Mouse (Mus musculus) erythroblast, adult 5-6 weeks (primary cell): ENCODE results near the gene Rai14. TPM values are rescaled to one million over a fixed set of nuclear protein-coding genes. Genes with fewer than 3 reads are reported as not detected.

Source experiments
- ATAC-seq: replicated peaks from 2 replicates; pipeline ENCODE4 v1.8.0; 2016; ENCODE audit warnings: moderate number of reproducible peaks, mild to moderate bottlenecking, moderate TSS enrichment, inconsistent platforms; ENCODE audit not compliant: poor library complexity, low FRiP score, severe bottlenecking
- total RNA-seq, 2 experiments: library from RNA; stranded (forward) in 1 of 2; stranded (reverse) in 1 of 2; fragments of 150-400 nt in 1 of 2; fragments of 200-764, 138-1000 nt in 1 of 2; gene quantifications; 2 replicates each; pipeline versions ENCODE4 v1.2.3 to v1.2.4; 2015 to 2017; ENCODE audit warnings: low replicate concordance in 2 of 2

Gene Rai14
- total RNA-seq, 2 experiments from 2014 or later = 0.19 to 0.94 TPM

DNA sequence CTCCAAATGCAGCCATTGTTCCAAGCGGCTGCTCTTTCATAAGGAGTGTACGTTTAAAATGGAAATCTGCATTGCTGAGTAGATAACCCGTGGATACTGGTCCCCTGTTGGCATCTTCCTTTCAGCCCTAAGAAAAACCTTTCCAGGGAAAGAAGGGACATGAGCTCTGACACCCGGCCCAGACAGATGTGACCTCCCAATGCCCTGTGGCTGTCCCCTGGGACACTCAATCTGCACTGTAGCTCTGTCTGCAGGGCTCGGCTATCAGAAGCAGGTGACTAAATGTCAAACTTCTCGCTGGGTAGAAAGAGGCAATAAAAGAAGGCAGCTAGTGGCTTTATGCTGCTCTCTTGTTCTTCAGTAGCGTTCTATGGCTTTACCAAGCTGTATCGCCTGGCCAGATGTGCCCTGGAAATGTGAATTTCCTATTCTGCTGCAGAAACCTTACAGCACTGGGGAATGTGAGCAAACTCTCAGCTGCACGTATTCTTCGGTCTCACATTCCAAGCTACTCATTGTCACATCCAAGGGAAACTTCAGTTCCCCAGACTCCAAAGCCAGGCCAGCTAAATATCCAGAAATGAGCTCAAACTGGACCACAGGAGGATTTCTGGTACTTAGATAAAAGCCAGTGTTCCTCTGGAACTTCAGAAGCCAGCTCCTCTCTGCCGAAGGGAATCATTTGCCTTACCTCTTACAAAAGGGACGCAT lies 8.4 kb upstream of the Rai14 start:
- no peak for ATAC-seq

DNA sequence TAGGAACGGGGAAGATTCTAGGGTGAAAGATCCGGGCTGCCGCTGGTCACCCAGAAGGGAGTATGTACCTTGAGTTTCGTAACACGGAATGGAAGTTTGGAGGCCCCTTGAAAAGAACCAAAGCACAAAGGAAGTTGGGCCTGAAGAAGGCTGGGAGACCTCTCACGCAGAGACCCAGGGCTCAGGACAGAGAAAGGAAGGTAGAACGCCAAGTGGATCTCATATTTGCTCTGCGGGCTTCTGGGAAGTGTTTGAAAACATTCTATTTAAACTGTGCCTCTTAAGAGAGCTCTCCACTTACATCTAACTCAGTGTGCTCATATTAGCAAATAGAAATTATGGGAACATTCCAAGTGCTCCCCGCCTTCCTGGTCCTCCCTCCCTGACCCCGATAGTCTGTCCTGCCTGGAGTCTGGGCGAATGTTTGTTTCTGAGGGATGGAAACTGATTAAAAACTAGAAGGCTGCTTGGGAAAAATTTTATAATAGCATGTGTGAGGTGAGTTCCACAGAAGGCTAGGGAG lies 6.9 kb upstream of the Rai14 start:
- no peak for ATAC-seq

DNA sequence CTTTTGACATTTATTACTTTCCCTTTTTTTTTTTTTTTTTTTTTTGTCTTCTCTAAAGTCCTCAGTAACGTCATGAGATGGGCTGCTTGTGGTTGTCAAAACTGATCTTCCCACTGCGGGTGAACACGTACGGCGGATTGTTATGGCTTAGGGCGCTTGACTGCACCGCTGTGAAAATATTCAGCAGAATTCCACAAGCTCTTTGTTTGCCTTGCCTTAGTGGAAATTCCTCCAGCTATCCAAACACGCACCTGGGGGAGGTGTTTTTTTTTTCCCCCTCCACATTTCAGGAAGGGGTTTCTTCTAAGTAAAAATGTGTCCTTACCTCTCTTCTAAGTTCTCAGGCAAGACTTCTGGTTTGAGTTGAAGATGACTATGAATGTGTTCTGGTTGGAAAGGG lies 6.2 kb upstream of the Rai14 start:
- ATAC-seq = no peak

DNA sequence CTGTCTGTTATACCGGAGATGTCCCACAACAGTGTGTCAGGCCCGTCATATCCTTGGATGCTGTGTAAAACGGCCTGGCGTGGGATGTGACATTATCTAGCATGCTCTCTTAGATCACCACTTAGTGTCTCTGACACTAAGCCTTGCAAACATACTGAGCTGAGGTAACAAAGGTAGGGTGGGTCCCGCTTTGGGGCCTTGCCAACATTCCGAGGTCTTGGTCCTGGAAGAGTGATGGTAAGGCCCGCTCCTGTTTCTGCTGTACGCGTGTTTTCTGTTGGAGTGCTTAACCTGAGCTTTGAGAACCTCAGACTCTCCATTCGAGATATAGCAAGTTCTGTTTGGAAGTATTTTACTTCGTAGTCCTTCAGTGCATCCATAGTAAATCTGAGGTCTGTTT lies 5.8 kb upstream of the Rai14 start:
- ATAC-seq = no peak

DNA sequence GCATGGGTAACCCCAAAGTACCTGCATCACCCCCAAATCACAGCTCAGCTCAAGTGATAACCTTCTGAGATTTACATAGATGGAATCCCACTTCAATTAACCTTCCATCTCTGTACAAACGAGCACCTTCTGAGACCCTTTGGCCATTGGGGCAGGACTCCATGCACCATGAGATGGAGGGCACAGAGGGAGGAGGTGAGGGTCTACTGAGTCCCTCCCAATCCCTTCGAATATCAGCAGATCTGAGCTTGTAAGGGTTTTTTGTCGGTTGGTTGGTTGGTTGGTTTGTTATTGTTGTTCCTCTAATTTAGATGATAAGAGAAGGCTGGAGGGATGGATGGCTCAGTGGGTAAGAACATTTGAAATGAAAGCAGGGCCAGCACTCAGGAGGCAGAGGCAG lies 5.1 kb upstream of the Rai14 start:
- no peak for ATAC-seq

DNA sequence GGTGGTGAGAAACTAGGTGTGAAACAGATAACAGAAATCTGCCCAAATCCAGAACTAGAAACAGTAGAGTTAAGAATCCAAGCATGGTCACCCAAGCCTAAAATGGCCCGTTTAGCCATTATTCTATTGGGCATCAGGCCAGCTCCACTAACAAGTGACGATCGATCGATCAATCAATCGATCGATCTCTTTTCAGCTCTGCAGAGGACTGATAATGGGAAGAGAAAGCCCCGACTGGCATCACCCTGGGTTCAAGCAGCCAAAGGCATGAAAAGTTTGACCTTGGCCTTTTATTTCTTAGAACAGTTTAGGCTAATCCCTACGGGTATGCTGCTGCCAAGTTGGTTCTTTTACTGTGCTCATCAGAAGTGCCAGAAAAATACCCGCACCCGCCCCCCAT lies 4.3 kb upstream of the Rai14 start:
- ATAC-seq = no peak

DNA sequence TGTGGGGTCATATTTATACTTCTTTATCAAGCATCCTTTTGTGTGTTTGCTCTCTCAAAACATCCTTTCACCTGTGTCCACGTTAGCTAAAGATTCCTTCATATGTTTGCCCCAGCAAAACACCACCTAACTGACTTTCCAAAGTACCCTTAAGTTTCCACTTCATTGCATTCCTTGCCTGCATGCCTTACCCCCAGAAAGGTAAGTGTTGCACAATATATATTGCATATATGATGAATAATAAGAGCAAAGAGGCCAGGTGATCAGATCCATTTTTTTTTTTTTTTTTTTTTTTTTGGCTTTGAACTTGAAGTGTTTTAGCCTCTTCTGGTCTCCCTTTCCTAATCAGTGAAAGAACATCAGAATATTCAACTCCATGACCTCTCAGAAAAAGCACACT lies 2.9 kb upstream of the Rai14 start:
- ATAC-seq = no peak

DNA sequence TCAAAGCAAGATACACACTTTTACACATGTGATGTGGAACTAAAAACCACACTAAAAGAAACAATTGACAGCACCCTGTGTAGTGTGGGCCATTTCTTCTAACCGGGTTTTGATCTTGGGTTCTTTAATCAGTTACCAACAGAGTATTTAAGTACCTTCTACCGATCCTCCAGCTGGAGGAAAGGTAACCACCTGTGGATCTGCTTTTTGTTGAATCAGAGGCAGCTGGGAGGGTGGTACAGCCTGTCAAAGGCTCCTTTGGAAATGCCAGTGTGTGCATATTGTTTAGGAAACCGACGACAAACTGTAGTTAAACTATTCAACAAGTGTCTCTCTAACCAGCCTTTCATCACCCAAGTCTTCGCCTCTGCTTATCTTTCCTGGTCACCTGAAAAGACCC lies 1.5 kb upstream of the Rai14 start:
- no peak for ATAC-seq

DNA sequence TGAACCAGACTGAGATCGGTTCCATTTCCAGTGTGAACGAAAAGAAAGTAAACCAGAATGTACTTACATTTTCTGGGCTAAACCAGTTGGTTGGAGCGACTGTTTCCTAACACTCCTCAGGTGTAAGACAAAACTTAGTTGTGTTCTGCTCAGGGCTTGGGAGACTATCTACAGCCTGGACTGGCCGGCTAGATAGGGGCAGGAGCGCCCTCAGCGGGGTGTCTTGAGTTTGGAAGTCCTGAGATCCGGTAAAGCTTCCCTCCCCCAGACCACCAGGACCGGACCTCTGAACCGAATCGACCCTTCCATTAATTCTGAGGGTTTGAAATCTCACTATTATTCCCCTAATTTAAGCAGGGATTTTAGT lies 698 bp upstream of the Rai14 start:
- ATAC-seq = no peak

DNA sequence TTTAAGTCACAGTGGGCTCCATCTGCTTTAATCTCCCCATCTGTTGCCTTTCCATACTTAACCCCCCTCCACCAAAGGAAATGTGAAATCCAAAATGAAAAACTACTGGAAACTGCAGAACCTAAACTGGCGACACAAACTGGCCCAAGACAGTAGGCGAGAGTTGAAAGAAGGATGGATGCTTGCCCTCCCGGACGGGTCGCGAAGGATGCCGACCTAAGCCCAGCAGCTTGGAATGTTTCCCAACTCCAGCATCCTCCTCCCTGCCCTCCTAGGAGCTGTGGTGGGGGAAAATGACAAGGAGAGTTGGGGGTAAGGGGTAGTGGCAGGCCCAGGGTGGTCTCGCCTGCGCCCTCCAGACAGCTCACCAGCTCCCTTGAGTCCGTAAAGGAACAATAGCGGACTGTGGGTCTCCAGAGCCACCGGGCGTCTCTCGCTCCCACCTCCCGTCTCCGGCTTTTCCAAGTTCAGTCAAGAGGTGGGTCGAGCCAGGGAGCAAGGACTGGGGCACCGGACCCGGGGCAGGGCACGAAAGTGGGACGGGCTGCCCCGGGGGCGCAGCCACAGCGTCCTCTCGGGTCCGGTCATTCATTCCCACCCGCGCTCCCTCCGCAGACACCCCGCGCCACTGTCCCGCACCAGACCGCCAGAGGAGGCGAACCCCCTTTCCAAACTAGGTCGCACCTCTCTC lies 653 bp downstream of the Rai14 start:
- no peak for ATAC-seq

DNA sequence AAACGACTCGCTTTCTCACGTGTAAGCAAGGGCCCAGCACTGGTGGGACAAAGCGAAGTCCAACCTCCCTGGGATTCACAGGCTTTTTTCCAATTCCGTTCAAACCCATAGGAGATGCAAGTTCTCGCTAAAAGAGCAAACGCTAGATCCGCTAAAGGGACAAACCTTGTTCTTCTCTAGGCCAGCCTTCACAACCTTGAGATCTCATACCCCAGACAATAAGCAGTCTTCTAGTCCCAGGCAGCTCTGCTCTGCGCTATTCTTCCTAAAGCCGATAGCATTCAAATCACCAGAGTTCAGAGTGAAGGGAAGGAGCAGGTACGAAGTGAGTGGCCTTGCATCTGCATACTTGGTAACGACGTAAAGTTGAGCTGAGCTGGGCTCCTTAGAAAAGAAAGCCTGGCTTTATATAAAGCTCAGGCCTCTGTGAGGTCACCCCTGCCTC lies 1.2 kb downstream of the Rai14 start:
- no peak for ATAC-seq

DNA sequence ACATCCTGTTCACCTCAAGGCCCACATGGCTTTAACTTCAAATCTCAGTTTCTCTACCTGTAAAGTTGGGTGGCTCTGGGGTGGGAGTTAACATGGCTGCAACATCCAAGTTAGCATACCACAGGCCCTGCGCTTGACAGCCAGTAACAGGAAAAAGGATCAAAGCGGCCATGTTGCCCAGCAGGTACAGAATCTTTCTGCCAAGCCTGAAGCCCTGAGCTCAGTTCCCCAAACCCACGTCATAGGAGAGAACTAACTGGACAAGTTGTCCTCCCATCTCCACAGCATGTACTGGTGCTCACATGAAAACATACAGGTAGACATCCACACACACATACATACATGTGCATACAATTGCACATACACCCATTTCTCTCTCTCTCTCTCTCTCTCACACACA lies 2.1 kb downstream of the Rai14 start:
- no peak for ATAC-seq

DNA sequence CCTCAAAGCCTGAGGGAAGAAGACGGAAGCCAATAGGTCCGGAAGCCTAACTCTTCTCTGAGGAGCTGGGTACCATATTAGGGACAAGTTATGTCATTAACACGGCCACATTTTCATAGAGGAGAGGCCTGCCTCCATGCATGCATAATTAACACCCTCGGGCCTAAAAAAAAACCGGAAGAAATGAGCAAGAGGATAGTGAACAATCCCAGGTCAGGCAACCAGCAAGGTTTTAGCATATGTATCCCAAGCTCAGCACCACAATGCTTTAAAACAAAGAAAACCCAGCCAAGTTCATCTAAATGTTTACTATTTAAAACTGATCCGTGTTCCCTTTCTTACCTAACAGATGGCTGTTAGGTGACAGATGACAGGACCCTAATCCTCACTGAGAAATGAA lies 3.2 kb downstream of the Rai14 start:
- no peak for ATAC-seq

DNA sequence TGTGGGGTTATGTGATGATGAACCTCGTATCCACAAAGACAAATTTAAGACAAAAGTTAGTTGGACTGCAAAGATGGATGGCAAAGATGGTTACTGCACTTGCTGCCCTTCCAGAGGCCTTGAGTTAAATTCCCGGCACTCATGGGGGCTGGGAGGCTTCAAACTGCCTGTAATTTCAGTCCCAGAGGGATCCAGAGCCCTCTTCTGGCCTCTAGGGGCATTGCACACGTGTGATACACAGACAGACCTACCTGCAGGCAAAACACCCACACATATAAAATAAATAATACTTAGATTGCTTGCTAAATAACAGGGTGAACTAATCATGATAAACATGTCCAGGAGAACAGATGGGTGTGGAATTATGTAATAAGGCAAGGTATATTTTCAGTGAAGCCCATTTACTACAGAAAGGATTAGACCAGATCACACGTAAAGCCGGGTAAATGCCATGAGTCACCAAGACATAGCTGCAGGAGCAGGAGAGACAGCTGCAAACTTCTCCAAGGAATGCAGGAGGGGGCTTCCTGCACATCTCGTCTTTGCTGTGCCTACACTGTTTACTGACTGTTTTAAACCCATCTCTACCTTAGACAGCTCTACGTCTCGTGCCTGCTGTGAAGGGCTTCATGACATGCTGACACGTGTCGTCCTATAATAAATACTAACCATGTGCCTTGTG lies 5.7 kb downstream of the Rai14 start:
- ATAC-seq = no peak

DNA sequence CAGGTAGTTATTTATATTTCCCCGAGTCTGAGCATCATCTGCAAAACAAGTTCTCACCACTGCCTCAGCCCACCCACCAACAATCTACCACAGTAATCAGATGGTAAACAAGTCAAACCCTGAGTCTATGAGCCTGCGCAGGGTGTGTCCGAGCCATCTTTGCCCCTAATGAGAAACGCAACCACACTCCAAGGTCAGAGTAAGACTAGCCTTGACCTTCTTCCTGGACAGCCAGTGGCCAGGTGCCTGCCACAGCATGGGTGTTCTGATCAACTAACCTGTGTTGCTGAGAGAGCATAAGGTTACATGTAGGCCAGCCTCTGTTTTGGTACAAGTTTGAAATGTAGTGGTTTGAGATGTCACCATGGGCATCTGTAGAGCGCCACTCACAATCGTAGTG lies 7.3 kb downstream of the Rai14 start:
- ATAC-seq = no peak

DNA sequence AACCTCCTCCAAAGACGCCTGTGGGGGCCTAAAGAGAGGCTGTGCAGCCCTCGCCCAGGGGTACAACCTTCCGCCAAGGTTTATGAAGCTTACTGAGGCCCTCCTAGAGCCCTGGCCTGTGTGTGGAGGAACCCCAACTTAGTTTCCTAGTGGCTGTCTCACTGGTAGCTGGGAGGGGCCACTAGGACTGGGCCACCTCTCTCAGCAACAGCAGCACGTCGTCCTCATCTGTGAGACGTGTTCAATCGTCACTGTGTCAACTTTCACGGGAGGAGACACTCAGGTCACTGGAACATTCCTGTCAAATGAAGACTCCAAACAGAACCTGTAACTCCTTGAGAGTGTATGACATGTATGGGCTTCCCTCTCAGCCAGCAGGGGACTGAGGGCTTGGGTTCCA lies 8.0 kb downstream of the Rai14 start:
- ATAC-seq = no peak

DNA sequence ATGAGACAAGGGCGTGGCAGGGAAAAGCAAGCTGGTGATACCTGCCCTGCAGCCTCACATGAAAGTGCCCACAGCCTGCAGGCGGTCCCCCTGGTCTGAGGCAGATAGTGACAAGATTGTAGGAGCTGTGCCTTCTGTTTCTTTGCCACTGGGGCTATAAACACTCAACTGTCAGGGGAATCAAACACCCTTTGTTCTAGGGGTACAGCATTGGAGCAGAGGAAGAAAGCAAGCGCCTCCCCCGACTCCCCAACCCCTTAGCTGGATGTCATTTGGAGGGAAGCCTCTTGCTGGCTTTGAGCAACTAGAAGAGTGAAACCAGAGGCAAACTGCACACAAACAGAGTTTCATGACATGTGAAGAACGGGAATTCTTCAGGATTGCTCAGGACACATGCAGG lies 8.7 kb downstream of the Rai14 start:
- ATAC-seq = no peak

DNA sequence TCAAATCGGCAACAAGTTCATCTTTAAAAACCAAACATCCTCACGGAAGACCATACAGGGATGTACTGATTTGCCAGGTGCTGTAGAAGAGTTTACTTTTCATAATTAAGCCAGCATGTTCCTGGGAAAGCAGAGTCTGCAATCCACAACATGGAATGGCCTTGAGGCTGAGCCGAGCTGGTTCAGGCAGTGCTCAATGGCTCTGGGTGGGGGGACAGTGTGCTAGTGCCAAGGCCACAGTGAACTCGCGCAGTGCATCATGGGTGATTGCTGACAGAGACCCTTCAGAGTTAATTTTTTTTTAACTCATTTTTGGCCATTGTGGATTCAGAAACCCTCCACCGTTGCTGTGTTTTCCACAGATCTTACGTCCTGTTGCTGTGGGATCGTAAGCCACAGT lies 10.1 kb downstream of the Rai14 start:
- no peak for ATAC-seq

DNA sequence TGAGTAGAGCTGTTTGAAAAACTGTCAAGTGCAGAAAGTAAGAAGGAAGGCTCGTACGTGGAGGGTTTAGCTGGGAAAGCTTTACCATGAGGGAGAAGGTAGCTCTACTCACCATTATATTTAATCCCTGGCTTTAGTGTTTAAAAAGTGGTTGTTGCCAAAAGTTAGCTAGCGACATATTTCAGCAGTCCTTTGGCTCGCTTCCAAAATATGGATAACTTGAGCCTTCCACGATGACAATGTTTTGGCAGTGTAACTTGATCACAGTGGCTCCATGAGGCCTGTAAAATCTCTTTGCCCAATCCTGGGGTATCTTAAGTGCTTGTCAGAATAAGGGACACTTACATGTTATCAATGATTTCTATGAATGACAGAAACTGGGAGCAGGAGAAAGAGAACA lies 12.9 kb downstream of the Rai14 start:
- no peak for ATAC-seq

DNA sequence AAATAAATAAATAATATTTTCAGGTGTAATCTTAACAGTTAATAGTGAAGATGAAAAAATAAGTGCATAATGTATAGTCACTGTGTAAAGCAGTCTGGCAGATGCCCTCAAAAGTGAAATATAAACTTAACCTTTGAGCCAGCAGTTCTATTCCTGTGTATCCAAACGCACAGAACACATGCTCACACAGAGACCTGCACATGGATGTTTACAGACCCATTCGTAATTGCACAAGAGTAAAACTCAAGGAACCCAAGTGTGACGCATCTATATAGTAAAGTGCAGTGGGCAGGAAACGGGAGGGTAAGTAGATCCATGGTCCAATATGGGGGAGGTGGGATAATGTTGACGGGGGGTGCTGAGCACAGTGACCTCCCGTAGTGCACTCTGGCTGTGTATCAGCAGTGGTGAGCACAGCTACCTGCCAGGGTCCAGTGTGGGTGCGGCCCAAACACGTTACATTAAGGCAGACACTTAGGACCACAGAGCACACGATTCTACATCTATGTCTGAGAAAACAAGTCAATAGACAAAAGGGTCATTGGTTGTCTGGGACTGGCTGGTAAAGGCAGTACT lies 13.4 kb downstream of the Rai14 start:
- no peak for ATAC-seq
